Mouse (Mus musculus) embryonic facial prominence, embryonic 13.5 days (tissue): ENCODE data around the gene Sh3pxd2b. TPM values are rescaled to one million over a fixed set of nuclear protein-coding genes. Genes with fewer than 3 reads are reported as not detected.

Source experiments
- ATAC-seq: fragments of 200-750 bp; cut with Nextera tagmentation; 2 replicates; pipeline ENCODE4 v1.8.0; 2017; ENCODE audit warnings: low read depth; ENCODE audit not compliant: insufficient number of reproducible peaks, insufficient read depth, low FRiP score, low TSS enrichment
- H3K27ac ChIP-seq: fragments of 300-500 bp; sonication (generic); 2 replicates; pipeline ENCODE4 v1.5.1; 2015; ENCODE audit warnings: moderate library complexity, mild to moderate bottlenecking, inconsistent platforms
- H3K27me3 ChIP-seq: fragments of 300-500 bp; sonication (generic); 2 replicates; pipeline ENCODE4 v1.6.1; 2015; ENCODE audit warnings: mild to moderate bottlenecking, inconsistent platforms
- H3K36me3 ChIP-seq: fragments of 300-500 bp; sonication (generic); 2 replicates; pipeline ENCODE4 v1.6.1; 2015; ENCODE audit warnings: mild to moderate bottlenecking, inconsistent platforms
- H3K4me1 ChIP-seq: fragments of 300-500 bp; sonication (generic); 2 replicates; pipeline ENCODE4 v1.6.1; 2015; ENCODE audit warnings: inconsistent platforms
- H3K4me2 ChIP-seq: fragments of 300-500 bp; sonication (generic); 2 replicates; pipeline ENCODE4 v1.6.1; 2015; ENCODE audit warnings: moderate library complexity, mild to moderate bottlenecking, inconsistent platforms
- H3K4me3 ChIP-seq: fragments of 300-500 bp; sonication (generic); 2 replicates; pipeline ENCODE4 v1.5.1; 2015; ENCODE audit warnings: mild to moderate bottlenecking, inconsistent platforms
- H3K9ac ChIP-seq: fragments of 300-500 bp; sonication (generic); 2 replicates; pipeline ENCODE4 v1.6.1; 2015; ENCODE audit warnings: mild to moderate bottlenecking, inconsistent platforms
- H3K9me3 ChIP-seq: fragments of 300-500 bp; sonication (generic); 2 replicates; pipeline ENCODE4 v1.6.1; 2016; ENCODE audit warnings: inconsistent platforms
- WGBS: fragments of 180-500 bp; shearing (Covaris S2); methylation state at CpG from one replicate; pipeline ENCODE4 v1.1.7; 2015; ENCODE audit warnings: mixed read lengths; 5-methylcytosine and 5-hydroxymethylcytosine counted together
- polyA plus RNA-seq: library from polyadenylated mRNA; unstranded; fragments of >200 nt; fragmentation: Nextera tagmentation; extraction: Ambion mirVana; gene quantifications from 2 replicates; pipeline ENCODE4 v1.2.1, GENCODE M21; 2015

Gene Sh3pxd2b
- polyA plus RNA-seq, 1 experiment from 2014 or later: 29.4 TPM

DNA sequence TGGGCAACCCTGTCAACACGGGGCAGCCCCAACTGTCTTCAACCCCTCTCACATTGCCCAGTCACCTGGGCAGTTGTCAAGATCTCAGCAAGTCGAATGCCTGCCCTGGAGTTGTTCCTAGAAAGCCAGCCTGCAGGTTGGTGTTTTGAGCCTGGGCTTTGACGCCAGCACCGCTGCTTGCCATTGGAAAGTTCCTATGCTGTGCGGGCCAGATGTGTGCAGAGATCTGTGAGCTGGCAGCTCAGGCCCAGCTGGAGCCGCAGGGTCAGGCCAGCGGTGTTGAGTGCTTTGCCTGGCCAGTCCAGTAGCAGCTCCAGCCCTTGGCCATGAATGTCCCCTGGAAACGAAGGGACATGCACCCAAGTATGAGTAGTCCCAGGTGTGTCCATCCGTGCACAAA lies 14.2 kb downstream of the Sh3pxd2b start:
- Histone ChIP-seq H3K4me3 (no peak overlapping the region), H3K9ac (no peak overlapping the region), H3K4me1 (peaks cover 49% of the 10 kb centered on the region), H3K27ac (no peak overlapping the region), H3K36me3 (peaks cover 6% of the 10 kb centered on the region; the same call in 1 of the 2 replicates), H3K9me3 (no peaks in the 10 kb centered on the region), H3K4me2 (no peak overlapping the region), H3K27me3 (no peaks in the 10 kb centered on the region)
- ATAC-seq: no peak
- 91% methylated on average over 9 of the region's 9 CpGs for WGBS

GRCm38 (mm10) chr11:32363188-32363587 lies 15.6 kb downstream of the Sh3pxd2b start:
- Histone ChIP-seq H3K36me3 (peaks cover 6% of the 10 kb centered on the region; the same call in 1 of the 2 replicates), H3K9me3 (no peaks in the 10 kb centered on the region), H3K9ac (no peak overlapping the region), H3K4me1 (peaks cover 44% of the 10 kb centered on the region), H3K4me2 (no peak overlapping the region), H3K4me3 (no peak overlapping the region), H3K27me3 (no peaks in the 10 kb centered on the region), H3K27ac (peak overlapping the region; percentile 67; the same call in 1 of the 2 replicates)
- no peak for ATAC-seq
- WGBS: 72% methylated on average over 3 of the region's 3 CpGs

- ATAC-seq: 0 out of 2 replicates have a peak, but pooled peaks have one; percentile 60
- Histone ChIP-seq H3K4me1 (peaks cover 44% of the 10 kb centered on the region), H3K9me3 (no peaks in the 10 kb centered on the region), H3K9ac (no peak overlapping the region), H3K36me3 (peaks cover 6% of the 10 kb centered on the region; the same call in 1 of the 2 replicates), H3K4me3 (no peak overlapping the region), H3K4me2 (no peak overlapping the region), H3K27me3 (no peaks in the 10 kb centered on the region), H3K27ac (peak overlapping the region; percentile 67)
- WGBS: 58% methylated on average over 3 of the region's 3 CpGs
These were observed 16.1 kb downstream of the Sh3pxd2b start for GRCm38 (mm10) chr11:32363610-32364220.

- no peak for ATAC-seq
- Histone ChIP-seq H3K9me3 (no peaks in the 10 kb centered on the region), H3K27me3 (no peaks in the 10 kb centered on the region), H3K27ac (peak overlapping the region; percentile 67), H3K4me1 (peaks cover 44% of the 10 kb centered on the region), H3K4me2 (no peak overlapping the region), H3K9ac (no peak overlapping the region), H3K4me3 (no peak overlapping the region), H3K36me3 (peaks cover 6% of the 10 kb centered on the region; the same call in 1 of the 2 replicates)
- WGBS: 45% methylated on average over 7 of the region's 7 CpGs
These were observed 16.8 kb downstream of the Sh3pxd2b start for GRCm38 (mm10) chr11:32364375-32364774.

DNA sequence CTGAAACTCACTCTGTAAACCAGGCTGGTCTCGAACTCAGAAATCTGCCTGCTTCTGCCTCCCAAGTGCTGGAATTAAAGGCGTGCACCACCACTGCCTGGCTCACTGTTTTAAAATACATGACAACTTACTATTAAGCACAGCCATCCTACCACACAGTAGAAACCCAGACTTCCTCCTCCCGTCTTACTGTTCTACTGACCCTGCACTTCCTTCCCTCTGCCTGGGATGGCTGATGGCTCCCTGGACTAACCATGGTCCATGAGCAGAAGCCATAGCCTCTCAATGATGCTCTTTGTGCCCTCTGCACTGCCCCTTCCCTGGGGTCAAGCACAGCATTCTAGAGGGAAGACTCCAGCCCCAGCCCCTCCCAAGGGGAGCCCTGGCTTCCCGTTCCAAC lies 17.9 kb downstream of the Sh3pxd2b start:
- no peaks in the 10 kb centered on the region for H3K9me3 ChIP-seq
- H3K4me2 ChIP-seq: no peak overlapping the region
- H3K9ac ChIP-seq: no peak overlapping the region
- H3K36me3 ChIP-seq: peaks cover 6% of the 10 kb centered on the region; the same call in 1 of the 2 replicates
- no peaks in the 10 kb centered on the region for H3K27me3 ChIP-seq
- no peak for ATAC-seq
- 78% methylated on average over 4 of the region's 4 CpGs for WGBS
- peaks cover 44% of the 10 kb centered on the region for H3K4me1 ChIP-seq
- H3K4me3 ChIP-seq: no peak overlapping the region
- H3K27ac ChIP-seq: peak overlapping the region; percentile 44; the same call in 1 of the 2 replicates

DNA sequence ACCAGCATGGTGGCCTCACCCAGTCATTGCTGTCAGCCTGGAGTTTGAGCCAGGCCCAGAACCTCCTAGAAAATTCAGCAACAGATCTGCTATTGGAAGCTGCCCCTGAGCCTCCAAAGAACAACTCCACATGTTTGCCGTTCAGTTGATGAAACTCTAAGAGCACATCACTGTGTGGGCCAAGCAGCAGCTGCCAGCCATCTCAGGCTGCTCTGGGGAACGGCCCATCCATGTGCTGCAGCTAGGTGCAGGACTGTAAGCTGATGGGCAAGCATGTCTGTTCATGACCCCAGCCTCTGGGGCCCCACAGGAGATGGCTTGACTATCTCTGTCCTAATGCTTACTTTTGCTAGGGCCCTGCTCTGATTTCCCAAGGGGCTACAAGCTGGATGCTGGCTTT lies 19.4 kb downstream of the Sh3pxd2b start:
- Histone ChIP-seq H3K9ac (no peak overlapping the region), H3K4me1 (peaks cover 44% of the 10 kb centered on the region), H3K4me3 (no peak overlapping the region), H3K27ac (peak overlapping the region; percentile 44; the same call in 1 of the 2 replicates), H3K36me3 (peaks cover 11% of the 10 kb centered on the region), H3K27me3 (no peaks in the 10 kb centered on the region), H3K9me3 (no peaks in the 10 kb centered on the region), H3K4me2 (no peak overlapping the region)
- 53% methylated on average over 2 of the region's 2 CpGs for WGBS
- ATAC-seq: no peak

- WGBS: 86% methylated on average over 3 of the region's 3 CpGs
- H3K9ac ChIP-seq: no peak overlapping the region
- H3K4me2 ChIP-seq: no peak overlapping the region
- peaks cover 31% of the 10 kb centered on the region for H3K4me1 ChIP-seq
- ATAC-seq: no peak
- H3K27me3 ChIP-seq: no peaks in the 10 kb centered on the region
- no peak overlapping the region for H3K27ac ChIP-seq
- H3K4me3 ChIP-seq: no peak overlapping the region
- H3K36me3 ChIP-seq: peaks cover 27% of the 10 kb centered on the region
- no peaks in the 10 kb centered on the region for H3K9me3 ChIP-seq
These were observed 21.4 kb downstream of the Sh3pxd2b start for GRCm38 (mm10) chr11:32368986-32369385.

DNA sequence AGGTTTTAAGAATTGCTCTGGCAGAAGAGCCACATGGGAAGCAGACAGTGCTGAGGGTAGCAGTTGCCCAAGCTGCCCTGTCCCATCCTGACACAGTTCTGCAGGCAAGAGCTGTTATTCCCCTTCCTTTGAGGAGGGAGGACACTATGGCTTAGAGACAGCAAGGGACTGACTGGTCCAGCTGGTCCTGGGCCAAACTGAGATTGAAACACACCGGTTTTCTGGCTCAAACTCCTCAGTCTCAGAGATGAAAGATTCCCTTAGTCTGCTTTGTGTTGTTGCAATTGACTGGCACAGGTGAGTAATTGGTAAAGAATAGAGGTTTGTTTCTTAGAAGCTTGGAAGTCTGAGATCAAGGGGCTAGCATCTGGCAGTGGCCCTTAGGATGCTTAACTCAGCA lies 23.3 kb downstream of the Sh3pxd2b start:
- H3K4me1 ChIP-seq: peaks cover 15% of the 10 kb centered on the region
- ATAC-seq: no peak
- no peaks in the 10 kb centered on the region for H3K9me3 ChIP-seq
- no peak overlapping the region for H3K27ac ChIP-seq
- 74% methylated on average over 1 of the region's 1 CpGs for WGBS
- H3K9ac ChIP-seq: no peak overlapping the region
- H3K36me3 ChIP-seq: peaks cover 43% of the 10 kb centered on the region
- no peaks in the 10 kb centered on the region for H3K27me3 ChIP-seq
- no peak overlapping the region for H3K4me3 ChIP-seq
- H3K4me2 ChIP-seq: no peak overlapping the region

DNA sequence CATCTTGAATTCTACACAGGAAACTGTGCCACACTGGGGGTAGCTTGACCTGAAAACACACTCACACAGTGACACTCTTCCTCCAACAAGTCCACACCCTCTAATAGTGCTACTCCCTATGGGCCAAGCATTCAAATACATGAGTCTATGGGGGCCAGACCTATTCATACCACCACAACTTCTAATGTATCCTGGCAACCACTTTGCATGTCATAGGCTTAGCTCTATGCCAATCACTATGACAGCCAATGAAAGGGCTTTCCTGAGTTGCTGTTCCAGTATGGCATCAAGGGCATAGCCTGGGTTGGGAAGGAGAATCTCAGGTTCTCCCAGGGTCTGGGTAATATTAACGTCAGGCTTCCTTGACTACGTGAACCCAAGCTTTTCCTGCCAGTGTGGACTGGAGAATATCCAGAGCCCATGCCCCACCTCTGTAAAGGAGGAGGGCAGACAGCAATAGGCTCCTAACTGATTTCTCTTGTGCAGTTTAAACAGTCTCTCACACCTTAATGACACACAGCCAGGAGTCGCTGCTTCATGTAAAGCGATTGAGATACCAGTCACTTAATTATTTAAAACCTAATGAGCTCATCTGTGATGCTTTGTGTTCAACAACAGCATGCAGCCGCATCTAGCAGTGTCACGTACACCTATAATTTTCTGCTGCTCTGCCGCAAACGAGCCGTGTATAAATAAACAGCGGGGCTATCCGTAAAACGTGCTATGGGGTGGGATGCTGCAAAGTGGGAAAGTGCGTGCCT lies 25.8 kb downstream of the Sh3pxd2b start:
- ATAC-seq: no peak
- no peak overlapping the region for H3K4me3 ChIP-seq
- no peak overlapping the region for H3K9ac ChIP-seq
- H3K27ac ChIP-seq: no peak overlapping the region
- H3K4me1 ChIP-seq: no peaks in the 10 kb centered on the region; the same call in 1 of the 2 replicates
- H3K36me3 ChIP-seq: peaks cover 61% of the 10 kb centered on the region
- H3K27me3 ChIP-seq: no peaks in the 10 kb centered on the region
- no peaks in the 10 kb centered on the region for H3K9me3 ChIP-seq
- H3K4me2 ChIP-seq: no peak overlapping the region
- 80% methylated on average over 13 of the region's 13 CpGs for WGBS

DNA sequence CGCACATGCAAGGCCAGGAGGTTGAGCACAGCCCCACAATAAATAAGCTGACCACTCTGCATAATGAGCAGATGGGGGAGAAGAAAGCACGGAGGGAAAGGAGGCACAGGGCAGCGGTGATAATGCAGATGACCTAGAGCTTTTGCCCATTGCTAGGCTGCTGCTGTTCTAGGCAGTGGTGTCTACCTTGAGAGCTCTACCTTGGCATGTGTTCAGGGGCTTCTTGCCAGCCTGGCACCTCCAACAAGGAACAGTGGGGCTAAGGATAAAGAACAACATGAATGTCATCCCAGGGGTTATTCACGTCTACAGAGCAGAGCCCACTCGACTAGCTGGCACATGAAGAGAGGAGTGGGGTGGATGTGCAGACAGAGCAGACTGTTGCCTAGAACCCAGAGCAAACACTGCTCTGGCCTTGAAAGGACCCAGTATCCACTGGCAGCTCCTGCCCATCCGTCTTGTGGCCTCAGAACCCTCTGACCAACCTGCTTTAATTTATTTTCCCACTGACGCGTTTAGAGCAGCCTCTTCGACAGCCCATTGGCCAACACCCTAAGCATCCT lies 26.5 kb downstream of the Sh3pxd2b start:
- Histone ChIP-seq H3K27me3 (no peaks in the 10 kb centered on the region), H3K36me3 (peaks cover 64% of the 10 kb centered on the region), H3K4me2 (no peak overlapping the region), H3K9me3 (no peaks in the 10 kb centered on the region), H3K4me1 (no peaks in the 10 kb centered on the region; the same call in 1 of the 2 replicates), H3K4me3 (no peak overlapping the region), H3K27ac (no peak overlapping the region), H3K9ac (no peak overlapping the region)
- WGBS: 88% methylated on average over 9 of the region's 9 CpGs
- ATAC-seq: no peak

GRCm38 (mm10) chr11:32375104-32375535 lies 27.5 kb downstream of the Sh3pxd2b start:
- Histone ChIP-seq H3K4me2 (no peak overlapping the region), H3K27ac (no peak overlapping the region), H3K9me3 (no peaks in the 10 kb centered on the region), H3K27me3 (no peaks in the 10 kb centered on the region), H3K4me1 (peaks cover 3% of the 10 kb centered on the region; the same call in 1 of the 2 replicates), H3K9ac (no peak overlapping the region), H3K36me3 (peaks cover 66% of the 10 kb centered on the region), H3K4me3 (no peak overlapping the region)
- ATAC-seq: no peak
- WGBS: 42% methylated on average over 4 of the region's 4 CpGs
